Mouse (Mus musculus) stomach, embryonic 14.5 days (tissue): ENCODE data around the gene Bach2. TPM values are rescaled to one million over a fixed set of nuclear protein-coding genes. Genes with fewer than 3 reads are reported as not detected.
A peak's percentile ranks its signal among the peaks of the same experiment; 100 is the strongest.

Experiments used
- ATAC-seq: fragments of 200-750 bp; cut with Nextera tagmentation; 2 replicates; pipeline ENCODE4 v1.8.0; 2017; ENCODE audit warnings: low read depth, moderate TSS enrichment; ENCODE audit not compliant: insufficient number of reproducible peaks, insufficient read depth, low FRiP score
- H3K27ac ChIP-seq: fragments of 300-500 bp; sonication (generic); 2 replicates; pipeline ENCODE4 v1.5.1; 2014; ENCODE audit warnings: mild to moderate bottlenecking, low read length, moderate library complexity, mixed read lengths
- H3K27me3 ChIP-seq: fragments of 300-500 bp; sonication (generic); 2 replicates; pipeline ENCODE4 v1.6.1; 2014; ENCODE audit warnings: low read length, control low read depth, mixed read lengths; ENCODE audit not compliant: control insufficient read depth, insufficient read depth
- H3K36me3 ChIP-seq: fragments of 300-500 bp; sonication (generic); 2 replicates; pipeline ENCODE4 v1.6.1; 2014; ENCODE audit warnings: mild to moderate bottlenecking, control low read depth, low read length, moderate library complexity, mixed read lengths; ENCODE audit not compliant: control insufficient read depth, insufficient read depth
- H3K4me1 ChIP-seq: fragments of 300-500 bp; sonication (generic); 2 replicates; pipeline ENCODE4 v1.6.1; 2014; ENCODE audit warnings: low read length, control low read depth, mixed read lengths; ENCODE audit not compliant: control insufficient read depth, insufficient read depth
- H3K4me2 ChIP-seq: fragments of 300-500 bp; sonication (generic); replicated peaks from 2 replicates; pipeline ENCODE4 v1.6.1; 2014; ENCODE audit warnings: low read depth, low read length, control low read depth
- H3K4me3 ChIP-seq: fragments of 300-500 bp; sonication (generic); 2 replicates; pipeline ENCODE4 v1.5.1; 2014; ENCODE audit warnings: low read depth, low read length, control low read depth
- H3K9ac ChIP-seq: fragments of 300-500 bp; sonication (generic); replicated peaks from 2 replicates; pipeline ENCODE4 v1.6.1; 2014; ENCODE audit warnings: low read depth, mild to moderate bottlenecking, control low read depth, low read length, moderate library complexity, mixed read lengths
- H3K9me3 ChIP-seq: fragments of 300-500 bp; sonication (generic); 2 replicates; pipeline ENCODE4 v1.6.1; 2016; ENCODE audit warnings: low read depth, low read length, control low read depth; ENCODE audit not compliant: control insufficient read depth
- WGBS: fragments of 180-500 bp; shearing (Covaris S2); extraction: QIAGEN DNeasy Blood & Tissue Kit; methylation state at CpG from one replicate; pipeline ENCODE4 v1.1.7; 2014; 5-methylcytosine and 5-hydroxymethylcytosine counted together
- polyA plus RNA-seq: library from polyadenylated mRNA; unstranded; fragments of >200 nt; fragmentation: Nextera tagmentation; extraction: Ambion mirVana; gene quantifications from 2 replicates; pipeline ENCODE4 v1.2.1, GENCODE M21; 2014

Bach2 gene
- polyA plus RNA-seq, 1 experiment from 2014 or later, result 8.4 TPM

- no peak overlapping the region for H3K4me3 ChIP-seq
- no peaks in the 10 kb centered on the region for H3K9me3 ChIP-seq
- H3K4me1 ChIP-seq, result peaks cover 49% of the 10 kb centered on the region
- no peaks in the 10 kb centered on the region for H3K27me3 ChIP-seq
- peak overlapping the region; percentile 10; the same call in 1 of the 2 replicates for H3K27ac ChIP-seq
- no peak overlapping the region for H3K4me2 ChIP-seq
- ATAC-seq, result no peak
- H3K36me3 ChIP-seq, result no peaks in the 10 kb centered on the region
- 21% methylated on average over 3 of the region's 3 CpGs for WGBS
- H3K9ac ChIP-seq, result no peak overlapping the region
Observed at GRCm38 (mm10) chr4:32306169-32306792, 67.7 kb downstream of the Bach2 start.

GRCm38 (mm10) chr4:32307215-32307614 is 68.6 kb downstream of the Bach2 start:
- no peak overlapping the region; the same call in 1 of the 2 replicates for H3K27ac ChIP-seq

GRCm38 (mm10) chr4:32312171-32312946 is 73.8 kb downstream of the Bach2 start:
- WGBS, result 28% methylated on average over 10 of the region's 10 CpGs
- no peaks in the 10 kb centered on the region for H3K27me3 ChIP-seq
- ATAC-seq, result no peak
- H3K27ac ChIP-seq, result no peak overlapping the region
- H3K4me2 ChIP-seq, result no peak overlapping the region
- H3K9me3 ChIP-seq, result no peaks in the 10 kb centered on the region
- H3K4me1 ChIP-seq, result peaks cover 10% of the 10 kb centered on the region
- no peak overlapping the region for H3K4me3 ChIP-seq
- no peak overlapping the region for H3K9ac ChIP-seq
- no peaks in the 10 kb centered on the region for H3K36me3 ChIP-seq

More at GRCm38 (mm10) chr4:32307215-32307614, 68.6 kb downstream of the Bach2 start:
- ATAC-seq, result no peak
- H3K27me3 ChIP-seq, result no peaks in the 10 kb centered on the region
- H3K36me3 ChIP-seq, result no peaks in the 10 kb centered on the region
- no peak overlapping the region for H3K4me3 ChIP-seq
- H3K9me3 ChIP-seq, result no peaks in the 10 kb centered on the region
- H3K9ac ChIP-seq, result no peak overlapping the region
- H3K4me1 ChIP-seq, result peaks cover 49% of the 10 kb centered on the region
- no peak overlapping the region for H3K4me2 ChIP-seq
- 58% methylated on average over 5 of the region's 5 CpGs for WGBS

- H3K9ac ChIP-seq, result no peak overlapping the region
- H3K36me3 ChIP-seq, result no peaks in the 10 kb centered on the region
- ATAC-seq, result no peak
- WGBS, result 74% methylated on average over 3 of the region's 3 CpGs
- no peak overlapping the region for H3K4me3 ChIP-seq
- no peak overlapping the region for H3K27ac ChIP-seq
- H3K4me1 ChIP-seq, result peaks cover 9% of the 10 kb centered on the region
- no peak overlapping the region for H3K4me2 ChIP-seq
- no peaks in the 10 kb centered on the region for H3K9me3 ChIP-seq
- no peaks in the 10 kb centered on the region for H3K27me3 ChIP-seq
Observed at GRCm38 (mm10) chr4:32314919-32315318, 76.3 kb downstream of the Bach2 start.

- 97% methylated on average over 1 of the region's 1 CpGs for WGBS
- no peak for ATAC-seq
- no peaks in the 10 kb centered on the region for H3K27me3 ChIP-seq
- no peak overlapping the region for H3K4me2 ChIP-seq
- H3K4me1 ChIP-seq, result peaks cover 2% of the 10 kb centered on the region; the same call in 1 of the 2 replicates
- no peak overlapping the region for H3K9ac ChIP-seq
- H3K9me3 ChIP-seq, result no peaks in the 10 kb centered on the region
- no peak overlapping the region for H3K27ac ChIP-seq
- no peaks in the 10 kb centered on the region for H3K36me3 ChIP-seq
- H3K4me3 ChIP-seq, result no peak overlapping the region
Observed at GRCm38 (mm10) chr4:32318608-32319007, 80.0 kb downstream of the Bach2 start.

GRCm38 (mm10) chr4:32319327-32319726 is 80.7 kb downstream of the Bach2 start:
- ATAC-seq, result no peak
- 94% methylated on average over 3 of the region's 3 CpGs for whole genome bisulfite sequencing
- Histone ChIP-seq H3K4me3 (no peak overlapping the region), H3K36me3 (no peaks in the 10 kb centered on the region), H3K4me1 (0 out of 2 replicates have a peak, but pooled peaks cover 2% of the 10 kb centered on the region), H3K9me3 (no peaks in the 10 kb centered on the region), H3K9ac (no peak overlapping the region), H3K27ac (no peak overlapping the region), H3K27me3 (no peaks in the 10 kb centered on the region), H3K4me2 (no peak overlapping the region)

GRCm38 (mm10) chr4:32320039-32320438 is 81.4 kb downstream of the Bach2 start:
- 0 out of 2 replicates have a peak, but pooled peaks cover 2% of the 10 kb centered on the region for H3K4me1 ChIP-seq
- H3K9ac ChIP-seq, result no peak overlapping the region
- H3K4me2 ChIP-seq, result no peak overlapping the region
- H3K27me3 ChIP-seq, result no peaks in the 10 kb centered on the region
- no peak for ATAC-seq
- no peak overlapping the region for H3K27ac ChIP-seq
- no peaks in the 10 kb centered on the region for H3K36me3 ChIP-seq
- no peaks in the 10 kb centered on the region for H3K9me3 ChIP-seq
- WGBS, result 100% methylated on average over 1 of the region's 1 CpGs
- no peak overlapping the region for H3K4me3 ChIP-seq

- no peaks in the 10 kb centered on the region for H3K36me3 ChIP-seq
- no peaks in the 10 kb centered on the region for H3K9me3 ChIP-seq
- no peak for ATAC-seq
- H3K4me3 ChIP-seq, result no peak overlapping the region
- no peaks in the 10 kb centered on the region for H3K27me3 ChIP-seq
- H3K9ac ChIP-seq, result no peak overlapping the region
- peaks cover 13% of the 10 kb centered on the region for H3K4me1 ChIP-seq
- WGBS, result 93% methylated on average over 6 of the region's 6 CpGs
- no peak overlapping the region for H3K27ac ChIP-seq
- no peak overlapping the region for H3K4me2 ChIP-seq
Observed at GRCm38 (mm10) chr4:32324111-32324510, 85.5 kb downstream of the Bach2 start.
